Mouse (Mus musculus) liver, embryonic 16.5 days (tissue): Measurements from ENCODE around the gene Ctdnep1. TPM values are rescaled to one million over a fixed set of nuclear protein-coding genes. Genes with fewer than 3 reads are reported as not detected.
"Not testable (repeated sequence)": the region's sequence is repeated elsewhere in the genome, so short reads cannot be mapped to it uniquely, and the experiment has no call there.

Experiments
- ATAC-seq: fragments of 200-750 bp; cut with Nextera tagmentation; 2 replicates; pipeline ENCODE4 v1.8.0; 2017; ENCODE audit warnings: low read depth, mild to moderate bottlenecking, moderate number of reproducible peaks, moderate library complexity
- H3K27ac ChIP-seq: fragments of 300-500 bp; sonication (generic); 2 replicates; pipeline ENCODE4 v1.5.1; 2014; ENCODE audit warnings: mild to moderate bottlenecking, low read length
- H3K27me3 ChIP-seq: fragments of 300-500 bp; sonication (generic); 2 replicates; pipeline ENCODE4 v1.6.1; 2014; ENCODE audit warnings: low read depth, low read length, mixed read lengths; ENCODE audit not compliant: control insufficient read depth, insufficient read depth
- H3K36me3 ChIP-seq: fragments of 300-500 bp; sonication (generic); 2 replicates; pipeline ENCODE4 v1.6.1; 2014; ENCODE audit warnings: mild to moderate bottlenecking; ENCODE audit not compliant: control insufficient read depth, insufficient read depth
- H3K4me1 ChIP-seq: fragments of 300-500 bp; sonication (generic); 2 replicates; pipeline ENCODE4 v1.6.1; 2014; ENCODE audit warnings: low read depth, low read length, mixed read lengths; ENCODE audit not compliant: control insufficient read depth
- H3K4me2 ChIP-seq: fragments of 300-500 bp; sonication (generic); 2 replicates; pipeline ENCODE4 v1.6.1; 2014; ENCODE audit warnings: low read depth, low read length, mixed read lengths
- H3K4me3 ChIP-seq: fragments of 300-500 bp; sonication (generic); 2 replicates; pipeline ENCODE4 v1.5.1; 2014; ENCODE audit warnings: low read depth, mild to moderate bottlenecking, low read length
- H3K9ac ChIP-seq: fragments of 300-500 bp; sonication (generic); 2 replicates; pipeline ENCODE4 v1.6.1; 2014; ENCODE audit warnings: low read depth, low read length
- H3K9me3 ChIP-seq: fragments of 300-500 bp; sonication (generic); replicated peaks from 2 replicates; pipeline ENCODE4 v1.6.1; 2016; ENCODE audit warnings: low read length; ENCODE audit not compliant: control insufficient read depth
- WGBS: fragments of 180-500 bp; shearing (Covaris S2); extraction: QIAGEN DNeasy Blood & Tissue Kit; methylation state at CpG from one replicate; pipeline ENCODE4 v1.1.7; 2014; ENCODE audit not compliant: insufficient replicate concordance; 5-methylcytosine and 5-hydroxymethylcytosine counted together
- polyA plus RNA-seq: library from polyadenylated mRNA; unstranded; fragments of >200 nt; fragmentation: Nextera tagmentation; extraction: Ambion mirVana; gene quantifications from 2 replicates; pipeline ENCODE4 v1.2.1, GENCODE M21; 2015

The Ctdnep1 gene
- polyA plus RNA-seq, 1 experiment from 2014 or later = 7.3 TPM

- Histone ChIP-seq H3K9ac (no peak overlapping the region), H3K4me1 (peaks cover 13% of the 10 kb centered on the region), H3K27me3 (no peaks in the 10 kb centered on the region), H3K36me3 (peaks cover 50% of the 10 kb centered on the region), H3K4me3 (no peak overlapping the region), H3K9me3 (no peaks in the 10 kb centered on the region), H3K4me2 (no peak overlapping the region), H3K27ac (no peak overlapping the region)
- WGBS = 77% methylated on average over 12 of the region's 12 CpGs
- no peak for ATAC-seq
These were observed 29.6 kb downstream of the Ctdnep1 start for GRCm38 (mm10) chr11:70010548-70010947.

GRCm38 (mm10) chr11:70010961-70011360, 30.0 kb downstream of the Ctdnep1 start:
- H3K36me3 ChIP-seq = peaks cover 48% of the 10 kb centered on the region
- no peak overlapping the region for H3K9ac ChIP-seq
- peaks cover 15% of the 10 kb centered on the region for H3K4me1 ChIP-seq
- H3K27me3 ChIP-seq = no peaks in the 10 kb centered on the region
- H3K4me3 ChIP-seq = no peak overlapping the region
- no peak overlapping the region for H3K27ac ChIP-seq
- H3K4me2 ChIP-seq = no peak overlapping the region
- H3K9me3 ChIP-seq = no peaks in the 10 kb centered on the region
- ATAC-seq = no peak
- 81% methylated on average over 10 of the region's 10 CpGs for WGBS

GRCm38 (mm10) chr11:70012931-70013330, 32.0 kb downstream of the Ctdnep1 start:
- Histone ChIP-seq H3K4me2 (no peak overlapping the region), H3K27ac (no peak overlapping the region), H3K9me3 (no peaks in the 10 kb centered on the region), H3K36me3 (peaks cover 42% of the 10 kb centered on the region), H3K9ac (no peak overlapping the region), H3K4me3 (no peak overlapping the region), H3K27me3 (no peaks in the 10 kb centered on the region), H3K4me1 (peaks cover 15% of the 10 kb centered on the region)
- 84% methylated on average over 9 of the region's 9 CpGs for WGBS
- no peak for ATAC-seq

GRCm38 (mm10) chr11:70013408-70013807, 32.5 kb downstream of the Ctdnep1 start:
- no peak overlapping the region for H3K9ac ChIP-seq
- H3K9me3 ChIP-seq = no peaks in the 10 kb centered on the region
- no peak for ATAC-seq
- H3K4me3 ChIP-seq = no peak overlapping the region
- peaks cover 18% of the 10 kb centered on the region for H3K4me1 ChIP-seq
- no peaks in the 10 kb centered on the region for H3K27me3 ChIP-seq
- H3K36me3 ChIP-seq = peaks cover 42% of the 10 kb centered on the region
- H3K4me2 ChIP-seq = no peak overlapping the region
- 76% methylated on average over 3 of the region's 3 CpGs for WGBS
- no peak overlapping the region for H3K27ac ChIP-seq

- Histone ChIP-seq H3K27me3 (no peaks in the 10 kb centered on the region), H3K36me3 (peaks cover 41% of the 10 kb centered on the region), H3K27ac (no peak overlapping the region), H3K9me3 (no peaks in the 10 kb centered on the region), H3K4me2 (peak overlapping the region; percentile 93), H3K4me1 (peaks cover 24% of the 10 kb centered on the region), H3K9ac (peak overlapping the region; percentile 87; the same call in 1 of the 2 replicates), H3K4me3 (peak overlapping the region; percentile 82; the same call in 1 of the 2 replicates)
- WGBS = 72% methylated on average over 5 of the region's 5 CpGs
- ATAC-seq = no peak
These were observed 33.1 kb downstream of the Ctdnep1 start for GRCm38 (mm10) chr11:70014051-70014450.

GRCm38 (mm10) chr11:70014880-70015558, 34.1 kb downstream of the Ctdnep1 start, which contains the start of gene Acadvl:
Gene Acadvl, minus strand, starts transcription at chr11:70015411.
- H3K4me1 ChIP-seq = peaks cover 25% of the 10 kb centered on the region
- WGBS = under 1% methylated on average over 35 of the region's 35 CpGs
- ATAC-seq = peak; percentile 91

GRCm38 (mm10) chr11:70015677-70016076, 34.7 kb downstream of the Ctdnep1 start:
- no peaks in the 10 kb centered on the region for H3K27me3 ChIP-seq
- H3K4me3 ChIP-seq = peak overlapping the region; percentile 82
- no peak overlapping the region for H3K27ac ChIP-seq
- peak overlapping the region; percentile 93 for H3K4me2 ChIP-seq
- H3K9ac ChIP-seq = peak overlapping the region; percentile 18; the same call in 1 of the 2 replicates
- no peaks in the 10 kb centered on the region for H3K9me3 ChIP-seq
- H3K4me1 ChIP-seq = peaks cover 30% of the 10 kb centered on the region
- no peak for ATAC-seq
- H3K36me3 ChIP-seq = peaks cover 25% of the 10 kb centered on the region
- 58% methylated on average over 6 of the region's 6 CpGs for WGBS

More at GRCm38 (mm10) chr11:70014880-70015558, 34.1 kb downstream of the Ctdnep1 start, which contains the start of gene Acadvl:
- Histone ChIP-seq H3K27me3 (no peaks in the 10 kb centered on the region), H3K4me2 (peak within 1 kb of the TSS; percentile 93), H3K9me3 (no peaks in the 10 kb centered on the region), H3K9ac (peak within 1 kb of the TSS; percentile 87), H3K27ac (peak within 1 kb of the TSS; percentile 73), H3K36me3 (peaks cover 31% of the 10 kb centered on the region), H3K4me3 (peak within 1 kb of the TSS; percentile 82)

- Histone ChIP-seq H3K36me3 (peaks cover 20% of the 10 kb centered on the region), H3K4me1 (peaks cover 35% of the 10 kb centered on the region)
- not testable (repeated sequence) for H3K27ac ChIP-seq, H3K27me3 ChIP-seq, H3K4me2 ChIP-seq, ATAC-seq, H3K9ac ChIP-seq, H3K9me3 ChIP-seq, H3K4me3 ChIP-seq
- WGBS = 78% methylated on average over 2 of the region's 2 CpGs
These were observed 35.2 kb downstream of the Ctdnep1 start for GRCm38 (mm10) chr11:70016177-70016576.

GRCm38 (mm10) chr11:70016669-70017068, 35.7 kb downstream of the Ctdnep1 start, which contains the start of gene Dlg4:
Gene Dlg4, plus strand, starts transcription at chr11:70016942.
- Histone ChIP-seq H3K9ac (no peak within 1 kb of the TSS), H3K4me1 (peaks cover 40% of the 10 kb centered on the region), H3K27me3 (peaks cover 2% of the 10 kb centered on the region), H3K27ac (no peak within 1 kb of the TSS), H3K4me3 (no peak within 1 kb of the TSS), H3K9me3 (no peaks in the 10 kb centered on the region), H3K4me2 (peak within 1 kb of the TSS; percentile 93; the same call in 1 of the 2 replicates), H3K36me3 (peaks cover 15% of the 10 kb centered on the region)
- 54% methylated on average over 3 of the region's 3 CpGs for WGBS
- ATAC-seq = no peak
